8 mouse cellular contexts compared by ENCODE assay signal in the genomic region with DNA sequence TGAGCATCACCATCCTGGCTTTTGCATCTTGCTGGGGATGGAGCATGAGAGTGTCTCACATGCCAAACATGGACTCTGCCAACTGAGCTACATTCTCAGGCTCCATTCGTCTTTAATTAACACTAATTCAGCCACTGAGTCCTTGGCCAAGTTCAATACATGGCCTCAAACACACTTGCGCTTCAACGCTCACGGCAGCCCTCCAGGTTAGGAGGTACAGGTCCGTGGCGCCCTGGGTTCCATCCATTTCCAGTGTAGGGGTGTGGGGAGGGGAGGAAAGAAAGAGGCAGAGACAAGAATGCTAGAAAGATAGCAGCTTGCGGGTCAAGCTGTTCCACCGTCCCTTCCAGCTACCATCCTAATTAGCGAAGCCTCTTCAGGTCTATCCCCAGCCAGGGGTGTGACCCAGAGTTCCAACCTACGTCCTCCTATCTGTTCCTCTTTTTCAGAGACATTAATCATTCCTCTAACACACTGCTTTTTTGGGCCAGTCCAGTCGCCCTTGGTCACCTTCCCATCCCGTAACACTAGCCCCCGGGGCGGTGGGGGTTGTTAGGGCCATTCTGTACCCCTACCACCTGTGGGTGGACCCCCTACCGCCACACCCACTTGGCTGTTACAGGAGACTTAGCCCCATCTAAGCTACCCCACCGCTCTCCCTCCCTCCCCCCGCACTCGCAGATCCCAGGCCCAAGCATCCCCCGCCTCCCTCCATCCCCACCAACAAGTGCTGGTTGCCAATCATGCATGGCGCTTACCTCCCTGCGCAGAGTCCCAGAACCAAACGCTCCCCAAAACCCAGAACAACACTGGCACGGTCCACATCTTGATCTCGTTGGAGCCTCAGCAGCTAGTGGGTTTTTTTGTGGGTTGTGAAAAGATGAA. TPM values are rescaled to one million over a fixed set of nuclear protein-coding genes. Genes with fewer than 3 reads are reported as not detected.
DNase-seq lines count a peak whose midpoint lies in the region; ATAC-seq and TF ChIP-seq lines count a peak whose summit lies in the region.

No protein-coding gene starts in this region.

- H3K9ac ChIP-seq in embryonic facial prominence, embryonic 11.5 days (replicated peaks; ENCODE audit: low read length), result peak overlapping the region; percentile 49
- H3K9ac ChIP-seq in liver, postnatal 0 days (replicated peaks), result no peak overlapping the region
- peak overlapping the region; percentile 60 for H3K9ac ChIP-seq in stomach, postnatal 0 days (ENCODE audit: low read length)

- WGBS in embryonic facial prominence, embryonic 11.5 days, result 5% methylated on average over 24 of the region's 24 CpGs
- 3% methylated on average over 24 of the region's 24 CpGs for whole genome bisulfite sequencing in hindbrain, embryonic 10.5 days
- 7% methylated on average over 24 of the region's 24 CpGs for WGBS in liver, postnatal 0 days (ENCODE audit: insufficient replicate concordance)
- 15% methylated on average over 24 of the region's 24 CpGs for WGBS in stomach, postnatal 0 days

- H3K27me3 ChIP-seq in embryonic facial prominence, embryonic 11.5 days (ENCODE audit: control insufficient read depth, insufficient read depth, low read length), result no peaks in the 10 kb centered on the region
- peaks cover 22% of the 10 kb centered on the region; the same call in 1 of the 2 replicates for H3K27me3 ChIP-seq in hindbrain, embryonic 10.5 days (ENCODE audit: insufficient read depth, poor library complexity, severe bottlenecking)
- H3K27me3 ChIP-seq in liver, postnatal 0 days (ENCODE audit: insufficient read depth, low read length), result peaks cover 38% of the 10 kb centered on the region
- no peaks in the 10 kb centered on the region for H3K27me3 ChIP-seq in stomach, postnatal 0 days (ENCODE audit: control insufficient read depth, insufficient read depth, low read length)

- H3K4me1 ChIP-seq in embryonic facial prominence, embryonic 11.5 days (ENCODE audit: control insufficient read depth, insufficient read depth, low read length), result peaks cover 3% of the 10 kb centered on the region; the same call in 1 of the 2 replicates
- peaks cover 79% of the 10 kb centered on the region for H3K4me1 ChIP-seq in hindbrain, embryonic 10.5 days (replicated peaks)
- no peaks in the 10 kb centered on the region for H3K4me1 ChIP-seq in liver, postnatal 0 days (ENCODE audit: insufficient read depth)
- 0 out of 2 replicates have a peak, but pooled peaks cover 2% of the 10 kb centered on the region for H3K4me1 ChIP-seq in stomach, postnatal 0 days (replicated peaks; ENCODE audit: control insufficient read depth, insufficient read depth)

- H3K4me2 ChIP-seq in embryonic facial prominence, embryonic 11.5 days (ENCODE audit: low read depth, low read length), result peak overlapping the region; percentile 68
- no peak overlapping the region; the same call in 1 of the 2 replicates for H3K4me2 ChIP-seq in liver, postnatal 0 days (ENCODE audit: low read depth, low read length)
- peak overlapping the region; percentile 60 for H3K4me2 ChIP-seq in stomach, postnatal 0 days (replicated peaks; ENCODE audit: low read depth)

- no peak for DNase-seq in layer of hippocampus, adult 2 months (ENCODE audit: low spot score in 2 of 2)
- no peak for DNase-seq in layer of hippocampus, postnatal 36 days
- DNase-seq in embryonic facial prominence, embryonic 11.5 days (ENCODE audit: low spot score), result peak; percentile 69
- DNase-seq in hindbrain, embryonic 10.5 days (ENCODE audit: low spot score), result peak; percentile 67
- no peak for DNase-seq in liver, postnatal 0 days
- peak; percentile 27 for DNase-seq in stomach, postnatal 0 days (ENCODE audit: low spot score)
- DNase-seq in urinary bladder, adult 18-20 months (ENCODE audit: low spot score in 2 of 2), result no peak
- no peak for DNase-seq in adipocyte (ENCODE audit: low spot score)

- no peak for TF ChIP-seq CTCF in layer of hippocampus, adult 2 months (conservative IDR thresholded peaks at IDR 0.05)
- TF ChIP-seq CTCF in liver, postnatal 0 days (IDR thresholded peaks at IDR 0.05; ENCODE audit: low read depth), result no peak
- no peak for TF ChIP-seq CTCF in stomach, postnatal 0 days (IDR thresholded peaks at IDR 0.05; ENCODE audit: low read depth)

- peak overlapping the region; percentile 57; the same call in 1 of the 2 replicates for H3K27ac ChIP-seq in layer of hippocampus, adult 2 months
- peak overlapping the region; percentile 29; the same call in 1 of the 2 replicates for H3K27ac ChIP-seq in embryonic facial prominence, embryonic 11.5 days (replicated peaks; ENCODE audit: low read depth, low read length)
- peak overlapping the region; percentile 90 for H3K27ac ChIP-seq in hindbrain, embryonic 10.5 days
- no peak overlapping the region for H3K27ac ChIP-seq in liver, postnatal 0 days (ENCODE audit: low read depth)
- H3K27ac ChIP-seq in stomach, postnatal 0 days (replicated peaks), result peak overlapping the region; percentile 30

- no peaks in the 10 kb centered on the region for H3K9me3 ChIP-seq in embryonic facial prominence, embryonic 11.5 days (replicated peaks; ENCODE audit: control insufficient read depth, low read length)
- peaks cover 3% of the 10 kb centered on the region; the same call in 1 of the 2 replicates for H3K9me3 ChIP-seq in hindbrain, embryonic 10.5 days
- no peaks in the 10 kb centered on the region for H3K9me3 ChIP-seq in liver, postnatal 0 days (ENCODE audit: low read length)
- H3K9me3 ChIP-seq in stomach, postnatal 0 days (ENCODE audit: control insufficient read depth, low read length), result no peaks in the 10 kb centered on the region

- peak overlapping the region; percentile 48 for H3K4me3 ChIP-seq in layer of hippocampus, adult 2 months
- peak overlapping the region; percentile 45 for H3K4me3 ChIP-seq in embryonic facial prominence, embryonic 11.5 days (ENCODE audit: low read depth, low read length)
- peak overlapping the region; percentile 68 for H3K4me3 ChIP-seq in hindbrain, embryonic 10.5 days
- H3K4me3 ChIP-seq in liver, postnatal 0 days (ENCODE audit: low read depth, low read length), result 0 out of 2 replicates have a peak overlapping the region, but pooled peaks have one; percentile 1
- H3K4me3 ChIP-seq in stomach, postnatal 0 days (ENCODE audit: low read depth, low read length), result peak overlapping the region; percentile 43

- 0 out of 2 replicates have a peak, but pooled peaks have one; percentile 34 for ATAC-seq in embryonic facial prominence, embryonic 11.5 days (replicated peaks; ENCODE audit: insufficient number of reproducible peaks, low FRiP score, low TSS enrichment, low read depth)
- no peak for ATAC-seq in liver, postnatal 0 days
- 0 out of 2 replicates have a peak, but pooled peaks have one; percentile 24 for ATAC-seq in stomach, postnatal 0 days (ENCODE audit: low FRiP score, low TSS enrichment)

- no peaks in the 10 kb centered on the region for H3K36me3 ChIP-seq in embryonic facial prominence, embryonic 11.5 days (replicated peaks; ENCODE audit: control insufficient read depth, insufficient read depth, low read depth, low read length)
- peaks cover 15% of the 10 kb centered on the region for H3K36me3 ChIP-seq in hindbrain, embryonic 10.5 days
- H3K36me3 ChIP-seq in liver, postnatal 0 days (replicated peaks; ENCODE audit: insufficient read depth, low read length), result no peaks in the 10 kb centered on the region
- H3K36me3 ChIP-seq in stomach, postnatal 0 days (ENCODE audit: control insufficient read depth, insufficient read depth, low read length), result no peaks in the 10 kb centered on the region

- no peak for TF ChIP-seq EP300 in liver, postnatal 0 days (IDR thresholded peaks at IDR 0.05; ENCODE audit: low read depth)
- TF ChIP-seq EP300 in stomach, postnatal 0 days (optimal IDR thresholded peaks at IDR 0.05), result no peak

RNA-seq across cellular contexts. Expression of gene Pdpn, which starts 0.7 kb away (rescaled TPM):
- total RNA-seq in layer of hippocampus, adult 2 months (2021), result 10 to 100 TPM; 19.5 to 19.6 TPM
- 10 to 100 TPM; 17.7 to 18.9 TPM for total RNA-seq in layer of hippocampus, postnatal 36 days (2021)
- 44.9 and 46.9 TPM in 2 replicates for polyA plus RNA-seq in embryonic facial prominence, embryonic 11.5 days (2014; fragmentation: Nextera tagmentation; extraction: Ambion mirVana)
- 85.2 and 113 TPM in 2 replicates for polyA plus RNA-seq in hindbrain, embryonic 10.5 days (2016; fragmentation: Nextera tagmentation; extraction: Ambion mirVana)
- polyA plus RNA-seq in liver, postnatal 0 days (2015; fragmentation: Nextera tagmentation; extraction: Ambion mirVana), result 1.6 TPM in 2 replicates
- 27.5 and 36.0 TPM in 2 replicates for polyA plus RNA-seq in stomach, postnatal 0 days (2015; fragmentation: Nextera tagmentation; extraction: Ambion mirVana)

RNA-seq across cellular contexts. Expression of gene Lrrc38, which starts 50.9 kb away (rescaled TPM):
- total RNA-seq in layer of hippocampus, adult 2 months (2021), result 1 to 10 TPM in 1 of 2 experiments, under 1 TPM in 1; 0.82 to 1.4 TPM
- total RNA-seq in layer of hippocampus, postnatal 36 days (2021), result 1 to 10 TPM; 1.2 TPM
- 0.11 and 0.14 TPM in 2 replicates for polyA plus RNA-seq in embryonic facial prominence, embryonic 11.5 days (2014; fragmentation: Nextera tagmentation; extraction: Ambion mirVana)
- 0.14 and 0.18 TPM in 2 replicates for polyA plus RNA-seq in hindbrain, embryonic 10.5 days (2016; fragmentation: Nextera tagmentation; extraction: Ambion mirVana)
- polyA plus RNA-seq in liver, postnatal 0 days (2015; fragmentation: Nextera tagmentation; extraction: Ambion mirVana), result not detected in 2 replicates
- 0.06 TPM in 1 of 2 replicates, not detected in the other for polyA plus RNA-seq in stomach, postnatal 0 days (2015; fragmentation: Nextera tagmentation; extraction: Ambion mirVana)

Comparison
In these comparisons a context has a peak if more than half of its experiments do, and no peak if none do; other contexts are left out.
1. DNase-seq: peak in embryonic facial prominence, embryonic 11.5 days (single experiment), hindbrain, embryonic 10.5 days (single experiment) and stomach, postnatal 0 days (single experiment); none in layer of hippocampus, adult 2 months (0 of 2), layer of hippocampus, postnatal 36 days (0 of 2), liver, postnatal 0 days (single experiment), urinary bladder, adult 18-20 months (0 of 2) and adipocyte (single experiment).
2. H3K4me3 ChIP-seq: peak in every context shown above with its lines; median percentile 68 in hindbrain, embryonic 10.5 days; 48 in layer of hippocampus, adult 2 months; 45 in embryonic facial prominence, embryonic 11.5 days; 43 in stomach, postnatal 0 days; 1 in liver, postnatal 0 days.
3. RNA of gene Pdpn, which starts 0.7 kb away (polyA plus RNA-seq): 85.2 to 113 TPM in hindbrain, embryonic 10.5 days, 44.9 to 46.9 TPM in embryonic facial prominence, embryonic 11.5 days and 27.5 to 36.0 TPM in stomach, postnatal 0 days; 1.6 TPM in liver, postnatal 0 days; every median in the first group is over 10 times any median in the second.